Mouse (Mus musculus) bone marrow macrophage, adult 2 months (primary cell): ENCODE results near the gene Thap7.

Experiments
- CTCF ChIP-seq: IDR thresholded peaks from 2 replicates; pipeline ENCODE4 v1.5.1; 2012; ENCODE audit warnings: low read depth, mild to moderate bottlenecking, low read length, moderate library complexity
- POLR2A ChIP-seq: IDR thresholded peaks from 2 replicates; pipeline ENCODE4 v1.6.1; 2012; ENCODE audit warnings: mild to moderate bottlenecking, low read depth, low read length, borderline replicate concordance

DNA sequence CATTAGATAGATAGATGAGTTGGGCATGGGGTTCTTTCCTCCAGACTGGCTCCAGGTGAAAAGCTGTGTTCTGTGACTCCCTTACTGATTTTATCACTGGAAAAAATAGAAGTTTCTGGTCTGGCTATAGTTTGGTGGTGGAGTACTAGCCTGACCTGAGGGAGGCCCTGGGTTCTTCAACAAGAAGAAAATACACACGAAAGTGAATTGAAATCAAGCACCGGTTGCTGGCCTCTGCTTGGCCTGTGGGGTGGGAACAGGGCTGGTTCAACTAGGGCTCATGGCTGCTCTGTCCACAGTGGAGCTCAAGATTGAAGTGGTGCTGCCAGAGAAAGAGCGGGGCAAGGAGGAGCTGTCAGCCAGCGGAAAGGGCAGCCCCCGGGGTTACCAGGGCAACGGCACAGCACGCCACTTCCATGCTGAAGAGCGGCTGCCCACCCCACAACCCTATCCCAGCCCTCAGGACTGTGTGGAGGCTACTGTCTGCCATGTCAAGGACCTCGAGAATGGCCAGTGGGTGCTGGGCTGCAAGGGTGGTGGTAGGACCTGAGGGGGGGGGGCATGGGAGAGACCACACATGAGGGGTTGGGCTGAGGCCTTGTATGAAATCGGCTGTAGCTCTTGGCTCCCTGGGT is 31.6 kb downstream of the Thap7 start:
- TF ChIP-seq POLR2A, result no peak
- TF ChIP-seq CTCF, result no peak
